Mouse (Mus musculus) hindbrain, embryonic 11.5 days (tissue): Measurements from ENCODE around the gene Epha8. TPM values are rescaled to one million over a fixed set of nuclear protein-coding genes. Genes with fewer than 3 reads are reported as not detected.

ENCODE experiments used
- ATAC-seq: fragments of 200-750 bp; cut with Nextera tagmentation; 2 replicates; pipeline ENCODE4 v1.8.0; 2017; ENCODE audit warnings: mild to moderate bottlenecking, moderate TSS enrichment, moderate library complexity; ENCODE audit not compliant: low FRiP score
- DNase-seq: peaks from one replicate; pipeline ENCODE4 v3.0.0-alpha.2; 2015; ENCODE audit warnings: low spot score
- H3K27ac ChIP-seq: fragments of 300-500 bp; sonication (generic); 2 replicates; pipeline ENCODE4 v1.5.1; 2014; ENCODE audit warnings: mild to moderate bottlenecking, low read depth, low read length
- H3K27me3 ChIP-seq: fragments of 300-500 bp; sonication (generic); 2 replicates; pipeline ENCODE4 v1.6.1; 2014; ENCODE audit warnings: mild to moderate bottlenecking, low read length, moderate library complexity, mixed read lengths; ENCODE audit not compliant: control insufficient read depth, insufficient read depth
- H3K36me3 ChIP-seq: fragments of 300-500 bp; sonication (generic); 2 replicates; pipeline ENCODE4 v1.6.1; 2014; ENCODE audit warnings: mild to moderate bottlenecking, low read length, moderate library complexity, mixed read lengths; ENCODE audit not compliant: control insufficient read depth, insufficient read depth
- H3K4me1 ChIP-seq: fragments of 300-500 bp; sonication (generic); replicated peaks from 2 replicates; pipeline ENCODE4 v1.6.1; 2014; ENCODE audit warnings: low read length, mixed read lengths; ENCODE audit not compliant: control insufficient read depth, insufficient read depth
- H3K4me2 ChIP-seq: fragments of 300-500 bp; sonication (generic); replicated peaks from 2 replicates; pipeline ENCODE4 v1.6.1; 2014; ENCODE audit warnings: mild to moderate bottlenecking, low read depth, low read length
- H3K4me3 ChIP-seq: fragments of 300-500 bp; sonication (generic); 2 replicates; pipeline ENCODE4 v1.5.1; 2014; ENCODE audit warnings: low read depth, low read length
- H3K9ac ChIP-seq: fragments of 300-500 bp; sonication (generic); 2 replicates; pipeline ENCODE4 v1.6.1; 2014; ENCODE audit warnings: low read depth, low read length
- H3K9me3 ChIP-seq: fragments of 300-500 bp; sonication (generic); 2 replicates; pipeline ENCODE4 v1.6.1; 2016; ENCODE audit warnings: low read length; ENCODE audit not compliant: control insufficient read depth
- WGBS: fragments of 180-500 bp; shearing (Covaris S2); extraction: QIAGEN DNeasy Blood & Tissue Kit; methylation state at CpG from one replicate; pipeline ENCODE4 v1.1.7; 2014; 5-methylcytosine and 5-hydroxymethylcytosine counted together
- polyA plus RNA-seq: library from polyadenylated mRNA; unstranded; fragments of >200 nt; fragmentation: Nextera tagmentation; extraction: Ambion mirVana; gene quantifications from 2 replicates; pipeline ENCODE4 v1.2.1, GENCODE M21; 2014

Gene Epha8
- polyA plus RNA-seq, 1 experiment from 2014 or later = 0.99 TPM

GRCm38 (mm10) chr4:136944558-136945350 is 11.9 kb downstream of the Epha8 start:
- ATAC-seq = no peak
- Histone ChIP-seq H3K9ac (no peak overlapping the region), H3K4me3 (no peak overlapping the region), H3K4me1 (peaks cover 3% of the 10 kb centered on the region), H3K4me2 (no peak overlapping the region), H3K27ac (0 out of 2 replicates have a peak overlapping the region, but pooled peaks have one; percentile 9), H3K27me3 (0 out of 2 replicates have a peak, but pooled peaks cover 2% of the 10 kb centered on the region), H3K9me3 (no peaks in the 10 kb centered on the region), H3K36me3 (no peaks in the 10 kb centered on the region)
- DNase-seq = no peak
- WGBS = 78% methylated on average over 11 of the region's 11 CpGs

- ATAC-seq (no peak), DNase-seq (no peak)
- 0 out of 2 replicates have a peak, but pooled peaks cover 4% of the 10 kb centered on the region for H3K27me3 ChIP-seq
- no peak overlapping the region for H3K27ac ChIP-seq
- 29% methylated on average over 13 of the region's 13 CpGs for WGBS
- no peaks in the 10 kb centered on the region for H3K9me3 ChIP-seq
- no peak overlapping the region for H3K4me3 ChIP-seq
- H3K9ac ChIP-seq = no peak overlapping the region
- H3K4me1 ChIP-seq = no peaks in the 10 kb centered on the region; the same call in none of the 2 replicates
- H3K4me2 ChIP-seq = no peak overlapping the region
- H3K36me3 ChIP-seq = no peaks in the 10 kb centered on the region
Measured at GRCm38 (mm10) chr4:136943175-136943574, 13.4 kb downstream of the Epha8 start.

- Histone ChIP-seq H3K9me3 (no peaks in the 10 kb centered on the region), H3K4me3 (no peak overlapping the region), H3K27me3 (0 out of 2 replicates have a peak, but pooled peaks cover 4% of the 10 kb centered on the region), H3K4me1 (no peaks in the 10 kb centered on the region; the same call in none of the 2 replicates), H3K4me2 (no peak overlapping the region), H3K9ac (no peak overlapping the region), H3K27ac (no peak overlapping the region), H3K36me3 (no peaks in the 10 kb centered on the region)
- 31% methylated on average over 18 of the region's 18 CpGs for WGBS
- ATAC-seq = no peak
- no peak for DNase-seq
Measured at GRCm38 (mm10) chr4:136942761-136943160, 13.9 kb downstream of the Epha8 start.

GRCm38 (mm10) chr4:136937935-136938334 is 18.7 kb downstream of the Epha8 start:
- ATAC-seq (no peak), DNase-seq (no peak)
- WGBS = 94% methylated on average over 5 of the region's 5 CpGs
- Histone ChIP-seq H3K4me3 (no peak overlapping the region), H3K9ac (no peak overlapping the region), H3K27me3 (peaks cover 4% of the 10 kb centered on the region; the same call in 1 of the 2 replicates), H3K4me2 (no peak overlapping the region), H3K36me3 (no peaks in the 10 kb centered on the region), H3K27ac (no peak overlapping the region), H3K4me1 (peaks cover 3% of the 10 kb centered on the region), H3K9me3 (no peaks in the 10 kb centered on the region)

- Histone ChIP-seq H3K9ac (no peak overlapping the region), H3K36me3 (no peaks in the 10 kb centered on the region), H3K27me3 (peaks cover 4% of the 10 kb centered on the region; the same call in 1 of the 2 replicates), H3K27ac (no peak overlapping the region), H3K4me1 (peaks cover 3% of the 10 kb centered on the region), H3K4me2 (no peak overlapping the region), H3K9me3 (no peaks in the 10 kb centered on the region), H3K4me3 (no peak overlapping the region)
- whole genome bisulfite sequencing = 79% methylated on average over 4 of the region's 4 CpGs
- DNase-seq (no peak), ATAC-seq (no peak)
Measured at GRCm38 (mm10) chr4:136937344-136937743, 19.3 kb downstream of the Epha8 start.

GRCm38 (mm10) chr4:136934746-136935613 is 21.6 kb downstream of the Epha8 start:
- peaks cover 4% of the 10 kb centered on the region; the same call in 1 of the 2 replicates for H3K27me3 ChIP-seq

GRCm38 (mm10) chr4:136930474-136930873 is 26.1 kb downstream of the Epha8 start:
- Histone ChIP-seq H3K4me1 (peaks cover 3% of the 10 kb centered on the region; the same call in 1 of the 2 replicates), H3K9ac (no peak overlapping the region), H3K4me3 (no peak overlapping the region), H3K27me3 (peaks cover 4% of the 10 kb centered on the region; the same call in 1 of the 2 replicates), H3K27ac (no peak overlapping the region), H3K9me3 (no peaks in the 10 kb centered on the region), H3K4me2 (no peak overlapping the region), H3K36me3 (no peaks in the 10 kb centered on the region)
- ATAC-seq (no peak), DNase-seq (no peak)
- WGBS = 89% methylated on average over 8 of the region's 8 CpGs

More at GRCm38 (mm10) chr4:136934746-136935613, 21.6 kb downstream of the Epha8 start:
- Histone ChIP-seq H3K36me3 (no peaks in the 10 kb centered on the region), H3K9ac (no peak overlapping the region), H3K9me3 (no peaks in the 10 kb centered on the region), H3K4me2 (no peak overlapping the region), H3K27ac (no peak overlapping the region), H3K4me1 (peaks cover 3% of the 10 kb centered on the region), H3K4me3 (no peak overlapping the region)
- ATAC-seq (no peak; the same call in 1 of the 2 replicates), DNase-seq (no peak)
- WGBS = 49% methylated on average over 17 of the region's 18 CpGs

- H3K27me3 ChIP-seq = peaks cover 7% of the 10 kb centered on the region; the same call in 1 of the 2 replicates
- H3K27ac ChIP-seq = no peak overlapping the region
- H3K4me2 ChIP-seq = no peak overlapping the region
- H3K4me3 ChIP-seq = no peak overlapping the region
- H3K4me1 ChIP-seq = no peaks in the 10 kb centered on the region
- WGBS = 4% methylated on average over 5 of the region's 5 CpGs
- ATAC-seq (no peak), DNase-seq (peak; percentile 72)
- H3K36me3 ChIP-seq = no peaks in the 10 kb centered on the region
- H3K9ac ChIP-seq = no peak overlapping the region
- no peaks in the 10 kb centered on the region for H3K9me3 ChIP-seq
Measured at GRCm38 (mm10) chr4:136928928-136929327, 27.7 kb downstream of the Epha8 start.
